Mouse (Mus musculus): Measurements from ENCODE around the gene Lsm10.

GRCm38 (mm10) chr4:126081601-126082000, 14.8 kb upstream of the Lsm10 start:
- TF ChIP-seq CTCF (IDR thresholded peaks at IDR 0.05; ENCODE audit: low read depth) (no peak), EP300 (IDR thresholded peaks at IDR 0.05; ENCODE audit: low read depth) (no peak)

Data from liver, postnatal 0 days (tissue).